Mouse (Mus musculus): ENCODE measurements around the gene Olfr1412. TPM values are rescaled to one million over a fixed set of nuclear protein-coding genes. Genes with fewer than 3 reads are reported as not detected.

The Olfr1412 gene
- polyA plus RNA-seq, 2 experiments: not detected

- no peak overlapping the region for H3K9ac ChIP-seq (replicated peaks)
- H3K27ac ChIP-seq: no peak overlapping the region
- H3K4me2 ChIP-seq (ENCODE audit: low read depth): no peak overlapping the region
- no peak for DNase-seq (ENCODE audit: low read depth in 3 of 3, low spot score in 3 of 3)
- no peak for ATAC-seq (ENCODE audit: insufficient read depth)
- no peak overlapping the region for H3K4me3 ChIP-seq (ENCODE audit: insufficient read depth in 1 of 2, low read depth in 2 of 2, low read length in 2 of 2)
- 81% methylated on average over 4 of the region's 4 CpGs for WGBS (ENCODE audit: insufficient replicate concordance)
- H3K9me3 ChIP-seq (ENCODE audit: control insufficient read depth, low read length): no peaks in the 10 kb centered on the region
- TF ChIP-seq CTCF (IDR thresholded peaks at IDR 0.05; ENCODE audit: low read depth) (no peak), EP300 (IDR thresholded peaks at IDR 0.05; ENCODE audit: low read depth) (no peak)
- no peaks in the 10 kb centered on the region for H3K4me1 ChIP-seq (replicated peaks; ENCODE audit: control insufficient read depth in 2 of 2, insufficient read depth in 2 of 2, low read length in 1 of 2)
- H3K27me3 ChIP-seq (ENCODE audit: control insufficient read depth, insufficient read depth, low read length): no peaks in the 10 kb centered on the region
- no peaks in the 10 kb centered on the region for H3K36me3 ChIP-seq (replicated peaks; ENCODE audit: control insufficient read depth, insufficient read depth, low read depth)
Observed at GRCm38 (mm10) chr1:92634976-92635599, 49.5 kb downstream of the Olfr1412 start.

GRCm38 (mm10) chr1:92636015-92636414 is 50.4 kb downstream of the Olfr1412 start:
- no peak overlapping the region for H3K27ac ChIP-seq
- no peak for ATAC-seq (ENCODE audit: insufficient read depth)
- TF ChIP-seq CTCF (IDR thresholded peaks at IDR 0.05; ENCODE audit: low read depth): no peak
- no peak for TF ChIP-seq EP300 (IDR thresholded peaks at IDR 0.05; ENCODE audit: low read depth)
- H3K4me3 ChIP-seq (ENCODE audit: insufficient read depth in 1 of 2, low read depth in 2 of 2, low read length in 2 of 2): no peak overlapping the region
- H3K27me3 ChIP-seq (ENCODE audit: control insufficient read depth, insufficient read depth, low read length): no peaks in the 10 kb centered on the region
- H3K36me3 ChIP-seq (replicated peaks; ENCODE audit: control insufficient read depth, insufficient read depth, low read depth): no peaks in the 10 kb centered on the region
- no peaks in the 10 kb centered on the region for H3K9me3 ChIP-seq (ENCODE audit: control insufficient read depth, low read length)
- H3K4me2 ChIP-seq (ENCODE audit: low read depth): no peak overlapping the region
- WGBS (ENCODE audit: insufficient replicate concordance): 67% methylated on average over 8 of the region's 8 CpGs
- DNase-seq (ENCODE audit: low read depth in 3 of 3, low spot score in 3 of 3): no peak
- no peak overlapping the region for H3K9ac ChIP-seq (replicated peaks)
- peaks cover 0 to 7% of the 10 kb centered on the region in 2 experiments; a peak in 2 of 4 replicates for H3K4me1 ChIP-seq (replicated peaks; ENCODE audit: control insufficient read depth in 2 of 2, insufficient read depth in 2 of 2, low read length in 1 of 2)

GRCm38 (mm10) chr1:92636676-92637075 is 51.1 kb downstream of the Olfr1412 start:
- no peaks in the 10 kb centered on the region for H3K36me3 ChIP-seq (replicated peaks; ENCODE audit: control insufficient read depth, insufficient read depth, low read depth)
- H3K9me3 ChIP-seq (ENCODE audit: control insufficient read depth, low read length): no peaks in the 10 kb centered on the region
- H3K4me2 ChIP-seq (ENCODE audit: low read depth): no peak overlapping the region
- TF ChIP-seq CTCF (IDR thresholded peaks at IDR 0.05; ENCODE audit: low read depth) (no peak), EP300 (IDR thresholded peaks at IDR 0.05; ENCODE audit: low read depth) (no peak)
- DNase-seq (ENCODE audit: low read depth in 3 of 3, low spot score in 3 of 3) (no peak), ATAC-seq (ENCODE audit: insufficient read depth) (no peak)
- no peak overlapping the region for H3K9ac ChIP-seq (replicated peaks)
- WGBS (ENCODE audit: insufficient replicate concordance): 84% methylated on average over 11 of the region's 11 CpGs
- H3K27me3 ChIP-seq (ENCODE audit: control insufficient read depth, insufficient read depth, low read length): no peaks in the 10 kb centered on the region
- H3K4me3 ChIP-seq (ENCODE audit: insufficient read depth in 1 of 2, low read depth in 2 of 2, low read length in 2 of 2): no peak overlapping the region
- no peak overlapping the region for H3K27ac ChIP-seq
- H3K4me1 ChIP-seq (replicated peaks; ENCODE audit: control insufficient read depth in 2 of 2, insufficient read depth in 2 of 2, low read length in 1 of 2): peaks cover 0 to 7% of the 10 kb centered on the region in 2 experiments; a peak in 2 of 4 replicates

GRCm38 (mm10) chr1:92637501-92638172 is 52.1 kb downstream of the Olfr1412 start:
- no peaks in the 10 kb centered on the region for H3K27me3 ChIP-seq (ENCODE audit: control insufficient read depth, insufficient read depth, low read length)
- DNase-seq (ENCODE audit: low read depth in 3 of 3, low spot score in 3 of 3): no peak
- 83% methylated on average over 15 of the region's 15 CpGs for WGBS (ENCODE audit: insufficient replicate concordance)
- TF ChIP-seq EP300 (IDR thresholded peaks at IDR 0.05; ENCODE audit: low read depth) (no peak), CTCF (IDR thresholded peaks at IDR 0.05; ENCODE audit: low read depth) (no peak)
- peaks cover 0 to 12% of the 10 kb centered on the region in 2 experiments; a peak in 2 of 4 replicates for H3K4me1 ChIP-seq (replicated peaks; ENCODE audit: control insufficient read depth in 2 of 2, insufficient read depth in 2 of 2, low read length in 1 of 2)
- no peaks in the 10 kb centered on the region for H3K36me3 ChIP-seq (replicated peaks; ENCODE audit: control insufficient read depth, insufficient read depth, low read depth)
- no peaks in the 10 kb centered on the region for H3K9me3 ChIP-seq (ENCODE audit: control insufficient read depth, low read length)
- no peak overlapping the region for H3K9ac ChIP-seq (replicated peaks)
- no peak overlapping the region for H3K4me2 ChIP-seq (ENCODE audit: low read depth)
- no peak for ATAC-seq (ENCODE audit: insufficient read depth)
- H3K27ac ChIP-seq: no peak overlapping the region
- H3K4me3 ChIP-seq (ENCODE audit: insufficient read depth in 1 of 2, low read depth in 2 of 2, low read length in 2 of 2): no peak overlapping the region

- no peak overlapping the region for H3K9ac ChIP-seq (replicated peaks)
- H3K9me3 ChIP-seq (ENCODE audit: control insufficient read depth, low read length): no peaks in the 10 kb centered on the region
- H3K36me3 ChIP-seq (replicated peaks; ENCODE audit: control insufficient read depth, insufficient read depth, low read depth): no peaks in the 10 kb centered on the region
- no peak overlapping the region for H3K27ac ChIP-seq
- ATAC-seq (ENCODE audit: insufficient read depth): no peak
- no peak overlapping the region for H3K4me3 ChIP-seq (ENCODE audit: insufficient read depth in 1 of 2, low read depth in 2 of 2, low read length in 2 of 2)
- peaks cover 0 to 12% of the 10 kb centered on the region in 2 experiments; a peak in 2 of 4 replicates for H3K4me1 ChIP-seq (replicated peaks; ENCODE audit: control insufficient read depth in 2 of 2, insufficient read depth in 2 of 2, low read length in 1 of 2)
- no peak for TF ChIP-seq CTCF (IDR thresholded peaks at IDR 0.05; ENCODE audit: low read depth)
- TF ChIP-seq EP300 (IDR thresholded peaks at IDR 0.05; ENCODE audit: low read depth): no peak
- 82% methylated on average over 3 of the region's 3 CpGs for WGBS (ENCODE audit: insufficient replicate concordance)
- no peak overlapping the region for H3K4me2 ChIP-seq (ENCODE audit: low read depth)
- no peaks in the 10 kb centered on the region for H3K27me3 ChIP-seq (ENCODE audit: control insufficient read depth, insufficient read depth, low read length)
- no peak for DNase-seq (ENCODE audit: low read depth in 3 of 3, low spot score in 3 of 3)
Observed at GRCm38 (mm10) chr1:92638181-92638580, 52.6 kb downstream of the Olfr1412 start.

All from liver, embryonic 14.5 days (tissue).